Mouse (Mus musculus) CD4-positive, CD25-positive, alpha-beta regulatory T cell, adult 2 months (primary cell): Measurements from ENCODE around the gene Adam8.

Experiments used
- DNase-seq: peaks from one replicate; pipeline ENCODE4 v3.0.0-alpha.2; 2012; ENCODE audit warnings: low read depth, low spot score

Gene Adam8

DNA sequence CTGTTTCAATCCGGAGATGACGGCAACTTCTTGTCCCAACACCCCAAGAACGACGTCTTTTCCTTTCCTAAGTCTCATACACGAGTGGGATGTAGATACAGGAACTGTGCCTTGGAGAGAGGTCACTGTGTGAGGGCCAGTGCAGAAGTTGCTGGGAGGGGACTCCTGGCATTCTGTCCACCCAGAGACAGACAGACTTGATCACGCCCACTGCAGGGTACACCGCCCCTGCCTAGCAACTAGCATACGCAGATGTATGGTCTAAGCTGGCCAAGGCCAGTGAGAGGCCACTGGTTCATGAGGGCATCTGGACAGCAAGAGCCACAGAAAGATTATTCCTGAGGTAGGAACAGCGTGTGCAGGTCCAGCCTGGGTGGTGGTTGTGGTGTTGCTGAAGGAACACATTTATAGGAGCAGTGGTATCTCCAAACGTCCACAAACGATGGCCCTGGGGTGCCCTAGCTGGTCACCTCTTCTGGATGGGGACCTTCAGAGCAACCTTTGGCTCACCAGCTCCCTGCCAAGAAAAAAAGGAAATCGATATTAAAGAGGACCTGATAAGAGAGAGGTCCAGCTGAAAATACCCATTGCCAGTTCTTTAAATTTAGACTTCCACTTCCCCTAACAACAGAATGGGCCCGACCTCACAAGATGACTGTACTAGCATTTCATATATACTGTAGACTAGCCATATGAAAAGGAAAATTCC, 13.2 kb downstream of the Adam8 start:
- no peak for DNase-seq

DNA sequence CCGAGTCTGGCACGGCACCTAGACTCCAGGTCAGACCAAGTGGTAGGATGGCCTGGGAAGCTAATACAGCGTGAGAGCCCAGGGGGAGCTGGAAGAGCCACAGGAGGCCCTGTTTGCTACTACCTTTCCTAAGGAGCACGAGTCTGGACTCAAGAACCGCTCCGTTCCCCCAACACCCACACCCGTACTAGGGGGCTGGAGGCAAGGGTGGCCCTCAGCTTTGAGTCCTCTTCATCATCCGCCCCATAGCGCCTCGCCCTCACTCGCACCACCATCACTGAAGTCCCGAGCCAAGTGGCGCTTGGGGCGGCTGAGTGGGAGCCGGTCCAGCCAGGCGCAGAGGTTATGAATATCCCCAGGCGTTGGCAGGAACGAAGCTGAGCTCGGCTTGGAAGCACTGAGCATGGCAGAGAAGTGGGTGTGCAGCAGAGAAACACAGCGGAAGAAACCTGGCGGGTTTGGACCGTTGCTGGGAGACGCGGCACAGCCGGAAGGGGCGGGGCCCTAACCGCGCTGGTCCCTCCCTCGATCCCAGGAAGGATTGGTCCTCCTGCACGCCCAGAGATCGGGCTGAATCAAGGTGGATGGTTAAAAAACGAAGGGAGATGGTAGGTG, 14.0 kb downstream of the Adam8 start, which contains the start of gene 6430531B16Rik:
TSS of gene 6430531B16Rik (minus strand) at position 478 of the 615 bp plus-strand sequence.
- DNase-seq, result peak; percentile 91

DNA sequence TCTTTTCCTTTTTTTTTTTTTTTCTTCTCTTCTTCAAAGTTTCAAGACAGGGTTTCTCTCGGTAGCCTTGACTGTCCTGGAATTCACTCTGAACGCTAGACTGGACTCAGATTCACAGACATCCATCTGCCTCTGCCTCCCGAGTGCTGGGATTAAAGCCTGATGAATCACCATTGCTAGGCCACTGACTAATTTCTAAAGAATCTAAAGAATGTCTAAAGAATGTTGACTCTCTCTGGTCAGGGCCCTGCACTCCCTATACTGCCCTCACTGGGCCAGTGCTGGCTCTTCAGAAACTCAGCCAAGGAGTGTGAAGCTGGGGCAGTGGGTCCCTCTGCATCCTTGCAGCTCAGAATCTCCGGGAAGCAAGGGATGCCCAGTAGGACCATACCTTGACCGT, 16.9 kb downstream of the Adam8 start:
- no peak for DNase-seq

DNA sequence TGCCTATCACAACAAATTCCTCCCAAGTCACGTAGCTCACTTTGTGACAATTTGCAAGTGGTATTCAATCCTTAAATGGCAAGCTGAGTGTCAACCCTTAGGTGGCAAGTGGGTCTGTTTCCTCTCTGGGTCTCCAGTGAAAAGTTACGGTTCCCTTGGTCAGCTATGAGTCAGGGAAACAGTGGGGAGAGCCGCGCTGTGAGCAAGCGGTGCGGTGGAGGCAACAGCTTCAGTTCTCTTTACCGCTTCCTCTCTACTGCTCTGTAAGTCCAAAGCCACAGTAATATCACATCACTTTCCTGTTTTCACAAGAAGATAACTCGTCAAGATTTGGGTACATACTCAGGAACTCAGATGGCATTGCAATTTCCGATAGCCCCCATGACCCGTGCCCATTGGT, 18.1 kb downstream of the Adam8 start:
- peak; percentile 60 for DNase-seq

DNA sequence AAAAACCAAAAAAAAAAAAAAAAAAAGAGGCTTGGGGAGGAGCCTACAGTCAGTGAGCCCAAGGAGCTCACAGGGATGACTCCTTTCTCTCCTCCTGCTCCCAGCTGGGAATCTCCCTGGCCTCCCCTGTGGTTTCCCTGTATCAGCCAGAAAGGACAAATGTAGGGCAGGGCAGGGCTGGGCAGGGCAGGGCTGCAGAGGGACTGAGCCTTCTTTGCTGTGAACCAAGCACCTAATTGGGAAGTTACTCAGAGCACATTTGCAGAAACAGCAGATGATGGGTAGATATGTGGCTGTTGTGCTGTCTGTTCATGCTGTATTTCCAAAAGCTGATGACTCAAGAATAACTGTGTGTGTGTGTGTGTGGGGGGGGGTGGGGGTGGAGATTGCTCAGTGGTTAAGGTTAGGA, 19.4 kb downstream of the Adam8 start:
- peak; percentile 50 for DNase-seq

DNA sequence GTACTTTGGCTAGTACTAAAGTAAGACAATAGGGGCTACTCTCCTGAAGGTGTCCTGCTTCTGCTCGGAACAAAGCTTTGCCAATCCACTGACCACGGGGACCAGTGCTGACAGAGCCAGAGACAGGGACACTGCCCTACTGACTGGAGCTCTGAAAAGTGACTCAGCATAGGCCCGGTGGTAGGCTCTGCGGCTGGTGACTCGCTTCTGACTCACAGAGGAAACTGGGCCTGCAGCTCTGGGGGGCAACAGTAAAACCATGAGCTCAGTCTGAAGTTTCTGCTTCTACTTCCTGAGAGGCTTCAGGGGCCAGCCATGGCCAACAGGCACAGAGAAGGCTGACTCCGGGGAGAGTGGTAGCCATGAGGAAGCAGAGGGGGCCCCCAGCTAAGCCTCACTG, 20.9 kb downstream of the Adam8 start:
- peak; percentile 41 for DNase-seq

DNA sequence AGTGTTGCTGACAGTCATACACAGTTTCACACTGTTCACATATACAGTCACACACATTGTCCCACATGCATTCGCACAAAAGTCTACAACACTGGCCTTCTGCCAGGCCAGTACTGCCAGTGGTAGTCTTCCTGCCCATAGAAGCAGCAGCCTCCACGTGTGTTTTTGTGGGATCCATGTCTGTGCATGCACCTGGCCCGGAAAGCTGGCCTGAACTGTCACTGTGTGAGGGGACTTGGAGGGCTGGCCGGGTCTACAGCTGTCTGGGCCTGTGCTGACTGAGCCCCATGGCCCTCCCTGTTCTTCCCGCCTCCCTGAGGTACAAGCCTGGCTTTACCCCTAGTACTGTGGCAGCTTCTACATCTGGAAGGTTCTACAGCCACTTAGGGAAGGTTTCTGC, 21.4 kb downstream of the Adam8 start:
- DNase-seq, result no peak

DNA sequence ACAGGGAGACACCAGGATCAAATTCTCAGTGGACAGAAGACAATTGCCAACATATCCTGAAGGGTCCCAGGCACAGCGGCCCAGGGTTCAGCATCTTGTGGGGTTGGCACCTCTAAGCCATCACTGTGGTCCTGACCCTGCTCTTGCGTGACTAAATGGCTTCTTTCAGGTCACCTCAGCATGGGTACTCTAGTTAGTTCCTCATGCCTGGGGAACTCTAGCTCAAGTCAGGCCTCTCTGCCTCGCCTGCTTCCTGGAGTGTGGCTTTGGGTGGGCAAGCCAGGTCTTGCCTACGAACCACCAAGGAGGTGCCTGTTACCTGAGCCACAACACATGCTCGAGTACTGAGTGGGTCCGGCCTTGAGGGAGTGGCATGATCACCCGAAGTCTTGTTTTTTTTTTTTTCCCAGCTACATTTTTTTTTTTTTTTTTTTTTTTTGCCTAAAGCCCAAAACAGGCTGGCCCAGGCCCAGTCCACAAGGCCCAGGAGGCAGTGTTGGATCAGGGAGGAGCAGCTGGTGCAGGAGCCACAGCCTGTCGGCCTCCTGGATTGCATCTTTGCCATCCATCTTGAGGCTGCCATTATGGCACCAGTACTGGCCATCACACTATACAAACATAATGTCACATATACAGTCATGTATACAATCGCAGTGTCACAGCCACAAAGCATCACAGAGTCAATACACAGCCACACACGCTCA, 22.0 kb downstream of the Adam8 start:
- DNase-seq, result no peak

DNA sequence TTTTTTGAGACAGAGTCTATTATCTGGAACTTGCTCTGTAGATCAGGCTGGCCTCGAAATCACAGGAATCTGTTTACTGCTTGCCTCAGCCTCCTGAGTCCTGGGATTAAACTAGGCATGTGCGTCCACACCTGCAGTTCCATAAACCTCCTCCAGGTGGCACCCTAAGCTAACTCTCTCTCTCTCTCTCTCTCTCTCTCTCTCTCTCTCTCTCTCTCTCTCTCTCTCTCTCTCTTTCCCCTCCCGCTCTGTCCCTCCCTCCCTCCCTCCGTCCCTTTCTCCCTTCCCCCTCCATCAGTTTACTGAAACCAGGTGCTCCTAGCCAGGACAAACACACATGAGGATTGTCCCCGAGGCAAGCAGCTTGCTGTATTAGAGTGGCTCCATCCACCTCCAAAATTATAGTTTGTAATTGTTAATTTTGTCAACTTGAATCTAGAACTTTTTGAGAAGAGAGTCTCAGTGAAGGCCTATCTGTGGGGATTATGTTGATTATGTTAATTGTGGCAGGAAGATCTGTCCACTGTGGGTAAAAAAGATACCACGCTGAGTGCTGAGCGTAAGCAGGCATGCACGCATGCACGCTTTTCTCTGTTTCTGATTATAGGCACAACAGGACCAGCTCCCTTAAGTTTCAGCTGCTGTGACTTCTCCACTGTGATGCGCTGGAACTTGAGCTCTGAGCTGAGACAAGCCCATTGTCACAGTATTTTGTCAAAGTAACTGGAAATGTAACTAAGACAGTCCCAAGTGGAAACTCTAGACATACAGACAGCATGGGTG, 22.8 kb downstream of the Adam8 start:
- peak; percentile 90 for DNase-seq

DNA sequence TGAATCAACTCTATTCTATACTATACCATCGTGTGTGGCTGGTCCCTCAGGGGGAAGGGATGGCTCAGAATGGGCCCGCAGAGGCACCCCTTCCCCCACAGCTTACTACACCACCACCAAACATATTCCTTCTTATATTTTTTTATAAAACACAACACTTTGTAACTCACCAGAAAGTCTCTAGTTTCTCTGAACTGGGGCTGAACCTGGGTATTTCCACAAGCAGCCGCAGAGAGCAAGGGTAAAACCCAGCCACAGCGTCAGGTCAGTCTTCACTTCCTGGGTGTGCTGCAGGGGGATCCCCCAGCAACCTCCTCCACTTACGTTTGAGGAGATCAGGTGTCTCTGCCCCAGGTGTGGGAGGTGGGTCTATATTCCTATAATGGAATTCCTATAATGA, 23.9 kb downstream of the Adam8 start:
- peak; percentile 90 for DNase-seq

DNA sequence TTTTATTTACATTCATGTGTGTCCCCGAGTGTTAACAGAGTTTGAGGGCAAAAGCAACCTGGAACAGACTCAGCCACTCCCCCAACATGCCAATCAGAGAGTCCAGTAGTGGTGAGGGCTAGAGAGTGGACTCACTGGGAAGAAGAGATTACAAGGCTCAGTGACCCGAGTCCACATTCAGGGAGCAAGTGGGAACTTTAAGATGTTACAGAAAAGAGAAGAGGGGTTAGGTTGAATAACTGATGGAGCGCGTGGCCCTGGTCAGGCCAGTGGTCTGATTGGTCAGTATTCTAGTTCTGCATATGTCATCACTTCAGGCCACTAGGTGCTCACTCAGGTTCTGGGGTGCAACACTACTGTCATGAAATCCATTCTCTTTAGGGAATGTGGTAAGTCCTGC, 25.2 kb downstream of the Adam8 start:
- no peak for DNase-seq

DNA sequence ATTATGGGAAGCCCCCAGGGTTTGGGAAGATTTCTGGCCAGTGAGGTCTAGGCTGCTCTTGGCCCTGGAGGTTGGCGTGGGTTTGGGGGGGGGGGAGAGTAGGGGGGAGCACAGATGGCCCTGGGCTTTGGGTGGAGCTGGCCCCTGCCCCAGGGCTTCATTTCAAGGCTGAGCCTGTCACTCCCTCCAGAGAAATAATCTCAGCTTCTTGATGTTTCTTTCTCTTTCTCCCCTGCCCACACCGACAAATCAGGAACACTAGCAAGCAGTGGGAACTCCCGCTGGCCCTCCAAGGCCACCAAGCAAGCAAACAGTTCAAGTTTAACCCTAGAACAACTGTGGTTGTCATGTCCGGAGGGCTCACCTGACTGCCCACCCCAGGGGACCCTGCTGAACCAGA, 28.5 kb downstream of the Adam8 start:
- DNase-seq, result no peak

DNA sequence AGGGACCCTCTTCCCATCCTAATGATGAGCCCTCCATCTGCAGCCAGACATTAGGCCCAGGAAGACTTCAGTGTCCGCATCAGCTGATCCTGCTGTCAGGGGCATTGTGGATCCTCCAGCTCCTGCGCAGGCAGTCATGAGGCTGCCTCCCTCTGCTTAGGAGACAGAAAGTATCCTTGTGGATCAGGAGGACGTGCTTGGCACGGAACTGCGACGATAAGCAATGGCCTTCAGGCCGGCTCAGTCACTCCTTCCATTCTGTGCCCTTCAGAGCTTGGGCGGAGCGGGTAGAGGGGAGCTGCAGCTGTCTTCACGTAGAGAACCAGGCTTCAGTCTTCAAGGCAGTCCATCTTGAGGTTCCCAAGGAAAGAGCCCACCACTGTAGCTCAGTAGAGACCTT, 31.2 kb downstream of the Adam8 start:
- DNase-seq, result no peak

DNA sequence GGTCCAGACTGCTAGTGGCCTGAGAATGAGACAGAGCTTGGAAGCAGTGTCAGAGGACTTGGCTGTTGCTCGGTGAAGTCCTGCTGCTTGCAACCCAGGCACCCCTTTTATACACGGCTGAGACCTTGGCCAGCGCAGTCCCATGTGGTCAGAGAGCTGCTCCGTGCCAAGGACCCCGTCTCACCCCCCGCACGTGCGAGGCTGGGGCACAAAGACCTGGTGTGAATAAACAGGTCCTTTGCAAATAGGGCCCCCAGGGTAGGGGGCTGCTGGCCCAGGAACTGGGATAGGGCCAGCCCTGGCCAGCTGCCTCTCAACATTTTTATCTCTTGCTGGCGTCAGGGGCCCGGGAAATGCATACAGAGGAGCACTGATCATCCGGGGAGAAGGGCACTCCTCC, 34.4 kb downstream of the Adam8 start:
- no peak for DNase-seq

DNA sequence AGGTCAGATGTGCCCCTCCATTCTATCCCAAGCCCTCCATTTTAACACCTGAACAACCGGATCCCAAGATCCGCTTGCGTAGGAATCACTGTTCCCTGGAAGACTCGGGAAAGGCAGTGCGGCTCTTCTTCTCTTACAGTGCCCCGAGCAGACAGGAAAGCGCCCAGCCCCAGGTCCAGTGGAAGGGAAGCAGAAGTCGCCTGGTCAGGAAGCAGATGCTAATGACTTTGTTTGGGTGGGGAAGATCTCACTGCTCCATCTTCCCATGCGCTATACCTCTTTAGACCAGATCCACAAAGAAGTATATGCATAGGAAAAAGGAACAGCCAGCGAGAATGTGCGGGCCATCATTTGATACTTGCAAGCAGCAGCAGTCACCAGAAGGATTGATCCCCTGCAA, 34.9 kb downstream of the Adam8 start:
- DNase-seq, result no peak

DNA sequence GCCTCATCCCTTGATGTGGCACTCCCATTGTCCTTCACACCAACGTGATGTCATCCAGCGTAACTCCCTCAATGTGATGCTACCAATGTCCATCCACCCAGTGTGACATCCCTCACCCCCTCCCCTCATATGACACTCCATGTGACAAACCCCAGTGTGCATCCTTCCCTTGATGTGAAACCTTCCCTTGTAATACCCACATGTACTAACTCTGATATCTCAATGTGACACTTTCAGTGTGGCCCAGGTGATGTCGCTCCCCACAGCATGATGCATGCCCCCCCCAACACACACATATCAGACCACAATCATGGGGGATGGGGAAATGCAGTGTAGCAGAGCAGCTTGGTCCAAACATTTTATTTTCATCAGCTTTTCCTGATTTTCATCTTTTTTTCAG, 35.7 kb downstream of the Adam8 start:
- DNase-seq, result no peak

DNA sequence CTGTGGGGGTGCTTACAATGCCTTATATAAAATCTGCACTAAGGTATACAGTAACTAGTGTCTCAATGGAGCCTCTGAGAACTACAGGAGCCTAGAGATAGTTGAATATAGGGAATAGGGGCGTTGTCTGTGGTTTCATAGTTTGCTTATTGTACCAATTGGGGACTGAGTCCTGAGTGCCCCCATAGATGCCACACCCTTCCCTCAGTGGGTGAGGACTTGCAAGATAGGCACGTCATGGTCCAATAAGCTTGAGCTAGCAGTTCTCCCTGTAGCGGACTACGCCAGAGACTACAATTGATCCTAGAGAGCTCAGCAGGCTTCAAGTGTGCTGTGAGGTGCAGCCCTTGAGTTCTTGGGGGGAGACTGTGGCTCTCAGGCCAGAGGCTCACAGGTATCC, 36.9 kb downstream of the Adam8 start:
- DNase-seq, result no peak

DNA sequence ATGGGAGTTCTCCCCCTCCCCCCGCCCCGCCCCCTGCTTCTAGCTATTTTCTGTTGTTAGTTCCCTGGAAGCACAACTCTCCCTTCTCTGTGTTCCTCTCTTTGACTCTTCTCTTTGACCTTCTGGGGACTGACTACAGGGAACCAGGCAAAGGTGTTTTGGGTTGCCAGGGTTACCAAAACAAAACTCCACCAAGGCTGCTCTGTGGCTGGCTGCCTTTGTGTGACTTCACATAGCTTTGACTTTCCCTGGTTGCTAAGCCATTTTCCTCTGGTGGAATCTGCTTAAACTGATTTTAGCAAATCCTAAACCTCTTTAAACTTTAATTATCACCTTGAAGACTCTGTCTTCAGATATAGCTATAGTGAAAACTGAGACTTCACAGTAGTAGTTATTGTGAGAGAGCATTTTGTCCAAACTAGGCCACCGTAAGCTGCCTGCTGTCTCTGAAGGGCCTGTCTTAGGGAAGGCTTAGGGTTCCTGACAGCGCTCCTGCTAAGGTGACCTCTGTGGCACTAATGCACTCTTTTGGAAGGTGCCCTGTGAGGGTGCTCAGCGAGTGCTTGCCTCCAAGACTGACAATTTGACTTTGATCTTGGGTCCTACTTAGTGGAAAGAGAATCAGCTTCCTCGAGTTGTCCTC, 40.2 kb downstream of the Adam8 start:
- DNase-seq, result peak; percentile 49

DNA sequence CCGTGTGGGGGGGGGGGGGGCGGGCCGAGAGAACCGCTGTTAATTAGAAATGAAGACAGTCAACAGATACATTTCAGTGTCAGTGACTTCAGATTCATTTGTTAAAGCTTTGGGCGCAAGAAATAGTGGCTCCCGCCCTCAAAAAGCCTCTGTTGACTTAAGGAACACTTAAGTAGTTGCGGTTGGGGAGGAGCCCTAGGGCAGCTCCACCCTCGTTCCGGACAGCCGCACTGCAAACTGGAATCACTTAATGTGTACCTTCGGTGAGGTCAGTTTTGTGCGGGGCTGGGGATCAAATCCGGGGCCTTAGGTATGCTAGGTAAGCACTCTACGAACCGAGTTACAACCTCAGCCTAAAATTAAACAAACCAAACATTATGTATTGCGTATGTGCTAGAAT, 41.3 kb downstream of the Adam8 start:
- DNase-seq, result peak; percentile 68

DNA sequence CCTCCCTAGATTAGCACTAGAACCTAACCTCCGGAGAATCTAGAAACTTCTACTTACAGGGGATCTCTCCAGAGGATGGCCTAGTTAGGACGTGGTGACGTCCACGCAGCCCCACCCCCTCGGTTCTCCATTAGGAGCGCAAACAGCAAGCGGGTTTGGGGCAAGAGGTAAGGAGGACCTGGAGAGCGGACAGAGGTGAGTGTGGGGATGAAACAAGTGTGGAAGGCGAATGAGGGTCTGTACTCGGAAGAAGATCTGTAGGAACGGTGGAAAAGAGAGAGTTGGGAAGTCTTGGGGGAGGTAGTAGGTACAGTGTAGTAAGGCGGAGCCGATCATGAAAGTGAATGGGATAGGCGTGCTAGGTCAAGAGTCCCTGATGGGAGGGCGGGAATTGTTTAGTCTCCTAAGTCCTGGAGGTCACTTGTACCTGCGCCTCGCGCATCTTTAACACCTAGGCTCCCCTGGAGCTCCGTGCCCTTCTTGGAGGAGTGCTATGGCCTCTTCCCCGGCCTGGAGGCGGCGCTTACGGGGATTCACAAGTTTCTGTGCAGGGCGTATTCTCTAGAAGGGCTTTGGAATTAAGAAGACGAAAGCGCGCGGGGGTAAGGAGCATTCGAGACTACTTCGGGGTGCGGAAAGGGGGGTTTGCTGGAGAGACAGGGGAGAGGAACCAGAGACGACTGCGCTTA, 41.9 kb downstream of the Adam8 start:
- DNase-seq, result peak; percentile 84

DNA sequence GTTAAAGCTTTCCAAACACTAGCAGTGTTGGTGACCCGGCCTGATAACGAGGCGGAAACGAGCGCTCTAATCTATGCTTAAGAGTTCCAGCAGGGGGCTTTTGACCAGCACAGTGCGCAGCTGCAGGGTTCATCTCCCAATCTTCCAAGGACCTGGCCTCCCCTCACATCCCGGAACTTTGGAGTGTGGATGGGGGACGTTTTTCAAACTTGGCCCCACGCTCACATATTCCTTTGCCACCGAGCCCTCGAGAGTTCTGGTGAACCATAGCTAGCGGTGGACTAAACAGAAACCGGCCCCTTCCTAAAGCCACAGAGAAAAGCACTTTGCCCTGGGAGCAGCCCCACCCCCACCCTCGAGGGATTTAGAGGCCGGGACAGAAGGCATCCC, 42.5 kb downstream of the Adam8 start:
- DNase-seq, result peak; percentile 78
